Mouse (Mus musculus): ENCODE measurements at regions not wholly inside any gene's neighbourhood (a gene's known extent, or its start where the extent isn't known, plus 50 kb on each side); places are given as distances from the start of the nearest gene placed in this dataset.
A peak's percentile ranks its signal among the peaks of the same experiment; 100 is the strongest.
"Not testable (repeated sequence)": the region's sequence is repeated elsewhere in the genome, so short reads cannot be mapped to it uniquely, and the experiment has no call there.

GRCm38 (mm10) chr17:82674593-82674992, 540.5 kb upstream of the Pkdcc start:
- no peak for DNase-seq

- peak; percentile 11 for DNase-seq
Observed at GRCm38 (mm10) chr17:82666557-82666956, 548.5 kb upstream of the Pkdcc start.

- no peak for DNase-seq
Observed at GRCm38 (mm10) chr17:82664352-82664751, 550.7 kb upstream of the Pkdcc start.

- no peak for DNase-seq
Observed at GRCm38 (mm10) chr17:82636459-82637189, 578.5 kb upstream of the Pkdcc start.

GRCm38 (mm10) chr17:82635849-82636248, 579.2 kb upstream of the Pkdcc start:
- no peak for DNase-seq

GRCm38 (mm10) chr17:82606642-82607175, 608.4 kb upstream of the Pkdcc start:
- no peak for DNase-seq

GRCm38 (mm10) chr17:82583801-82584200, 631.3 kb upstream of the Pkdcc start:
- no peak for DNase-seq

GRCm38 (mm10) chr17:82533521-82533920, 681.6 kb upstream of the Pkdcc start:
- no peak for DNase-seq

GRCm38 (mm10) chr17:82518129-82518528, 697.0 kb upstream of the Pkdcc start:
- DNase-seq = no peak

- no peak for DNase-seq
Observed at GRCm38 (mm10) chr17:82516850-82517249, 698.2 kb upstream of the Pkdcc start.

GRCm38 (mm10) chr17:82513816-82514215, 701.3 kb upstream of the Pkdcc start:
- no peak for DNase-seq

GRCm38 (mm10) chr17:82504291-82504690, 710.8 kb upstream of the Pkdcc start:
- no peak for DNase-seq

- DNase-seq = no peak
Observed at GRCm38 (mm10) chr17:82485544-82485943, 729.5 kb upstream of the Pkdcc start.

GRCm38 (mm10) chr17:82484609-82485008, 730.5 kb upstream of the Pkdcc start:
- DNase-seq = no peak

- peak; percentile 3 for DNase-seq
Observed at GRCm38 (mm10) chr17:82457972-82458371, 719.8 kb upstream of the Slc8a1 start.

GRCm38 (mm10) chr17:82453847-82454246, 715.7 kb upstream of the Slc8a1 start:
- no peak for DNase-seq

- DNase-seq = no peak
Observed at GRCm38 (mm10) chr17:82439105-82439504, 700.9 kb upstream of the Slc8a1 start.

- no peak for DNase-seq
Observed at GRCm38 (mm10) chr17:82437206-82437605, 699.0 kb upstream of the Slc8a1 start.

- DNase-seq = no peak
Observed at GRCm38 (mm10) chr17:82432678-82433077, 694.5 kb upstream of the Slc8a1 start.

GRCm38 (mm10) chr17:82408296-82408695, 670.1 kb upstream of the Slc8a1 start:
- no peak for DNase-seq

- no peak for DNase-seq
Observed at GRCm38 (mm10) chr17:82399328-82399727, 661.2 kb upstream of the Slc8a1 start.

- not testable (repeated sequence) for DNase-seq
Observed at GRCm38 (mm10) chr17:82379371-82379770, 641.2 kb upstream of the Slc8a1 start.

GRCm38 (mm10) chr17:82378248-82378820, 640.2 kb upstream of the Slc8a1 start:
- DNase-seq = no peak

- no peak for DNase-seq
Observed at GRCm38 (mm10) chr17:82377176-82377592, 639.0 kb upstream of the Slc8a1 start.

All from lung, postnatal 10 days (tissue).